Mouse (Mus musculus) CD4-positive helper T cell, adult 2 months (primary cell): ENCODE results near the gene Rora.
A peak's percentile ranks its signal among the peaks of the same experiment; 100 is the strongest.

ENCODE experiments used
- DNase-seq: peaks from one replicate; pipeline ENCODE4 v3.0.0-alpha.2; 2012; ENCODE audit warnings: low read depth, missing footprints, low spot score

The Rora gene

DNA sequence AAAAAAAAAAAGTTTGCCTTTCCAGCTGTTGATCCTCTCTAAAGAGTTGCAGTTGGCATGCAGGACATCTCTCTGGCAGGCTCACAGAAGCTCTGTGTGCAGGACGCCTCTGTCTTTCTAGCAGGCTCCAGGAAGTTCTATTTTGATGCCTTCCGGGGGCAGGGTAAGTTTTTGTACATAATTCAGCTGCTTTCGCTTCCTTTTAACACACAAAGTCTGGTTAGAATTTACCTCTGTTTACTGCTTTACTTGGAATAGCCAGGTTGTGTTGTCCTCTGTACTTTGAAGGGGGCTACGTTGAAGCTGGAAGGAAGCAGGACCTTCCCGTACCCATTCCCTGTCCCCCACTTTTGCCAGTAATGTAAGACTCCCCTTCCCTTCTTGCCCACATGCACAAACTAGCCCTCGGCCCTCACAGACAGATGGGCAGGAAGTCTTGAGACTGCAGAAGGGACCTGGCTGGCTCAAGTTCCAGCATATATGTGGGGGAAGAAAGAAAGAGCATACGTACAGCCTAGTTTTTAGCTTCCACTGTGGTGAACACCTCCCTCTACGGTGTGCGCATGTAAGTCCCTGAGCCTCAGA is 231.0 kb downstream of the Rora start:
- peak; percentile 30 for DNase-seq

DNA sequence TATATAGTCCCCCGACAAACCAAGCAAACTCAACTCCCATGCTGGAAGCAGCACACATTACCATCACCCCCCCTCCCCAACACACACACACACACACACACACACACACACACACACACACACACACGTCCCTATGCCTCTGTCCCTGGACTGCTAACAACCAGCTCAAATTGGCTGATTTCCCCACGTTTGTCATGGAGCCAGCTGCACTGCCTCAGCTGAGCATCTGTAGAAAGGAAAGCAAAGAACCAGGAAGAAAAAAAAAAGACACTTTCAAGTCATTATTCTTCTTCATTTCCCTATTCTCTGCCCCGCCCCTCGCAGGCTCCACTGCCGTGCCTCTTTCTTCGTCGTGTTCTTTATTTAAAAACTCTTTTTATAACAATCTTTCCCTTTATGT is 235.1 kb downstream of the Rora start:
- DNase-seq, result peak; percentile 23

DNA sequence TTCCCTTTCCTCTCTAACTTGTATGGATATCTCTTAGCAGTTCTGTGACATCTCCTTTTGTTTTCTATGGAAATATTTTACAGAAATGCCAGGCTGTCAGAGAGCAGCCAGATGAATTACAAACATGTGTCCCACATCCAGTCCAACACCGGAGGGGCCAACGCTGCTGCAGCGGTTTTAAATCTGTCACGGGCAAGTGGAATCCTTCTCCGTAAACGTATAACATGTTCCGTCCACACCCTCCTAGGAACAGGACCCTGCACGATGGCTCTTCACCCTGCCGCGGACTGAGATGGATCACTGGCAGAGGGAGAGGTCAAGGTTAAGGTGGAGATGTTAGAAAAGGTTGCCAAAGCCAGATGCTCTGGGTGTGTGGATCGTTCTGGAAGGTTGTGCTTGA is 237.8 kb downstream of the Rora start:
- no peak for DNase-seq

DNA sequence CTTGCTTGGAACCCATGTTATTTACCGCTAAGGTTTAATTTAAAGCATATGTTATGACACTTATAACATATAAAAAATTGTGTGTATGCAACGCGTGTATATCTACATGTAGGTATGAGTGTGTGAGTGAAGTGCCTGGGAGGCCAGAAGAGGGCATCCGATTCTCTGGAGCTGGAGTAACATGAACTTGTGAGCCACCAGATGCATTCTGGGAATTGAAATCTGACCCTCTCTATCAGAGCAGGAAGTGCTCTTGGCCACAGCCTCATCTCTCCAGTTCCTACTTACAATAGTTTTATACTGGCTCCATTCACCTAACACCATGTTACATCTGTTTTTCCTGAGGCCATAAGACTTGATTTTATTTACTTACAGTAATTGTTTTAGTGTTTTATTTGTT is 238.8 kb downstream of the Rora start:
- DNase-seq, result no peak

DNA sequence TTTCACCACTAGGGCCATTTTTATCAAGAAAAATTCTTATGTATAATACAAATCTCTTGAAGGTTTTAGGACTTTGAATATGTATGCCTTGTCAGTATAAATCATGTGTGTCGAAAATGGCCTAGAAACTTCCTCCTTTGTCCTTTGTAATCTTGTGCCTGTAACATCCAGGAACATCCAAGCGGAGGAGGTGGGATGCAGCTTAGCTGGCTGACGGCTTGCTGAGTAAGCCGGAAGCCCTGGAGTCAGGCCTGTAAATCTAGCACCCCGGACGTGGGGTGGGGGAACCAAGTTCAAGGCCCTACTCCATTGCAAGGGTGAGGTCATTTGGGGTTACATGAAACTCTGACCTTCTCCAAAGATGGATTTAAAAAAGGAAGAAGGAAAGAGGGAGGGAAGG is 239.3 kb downstream of the Rora start:
- DNase-seq, result no peak

DNA sequence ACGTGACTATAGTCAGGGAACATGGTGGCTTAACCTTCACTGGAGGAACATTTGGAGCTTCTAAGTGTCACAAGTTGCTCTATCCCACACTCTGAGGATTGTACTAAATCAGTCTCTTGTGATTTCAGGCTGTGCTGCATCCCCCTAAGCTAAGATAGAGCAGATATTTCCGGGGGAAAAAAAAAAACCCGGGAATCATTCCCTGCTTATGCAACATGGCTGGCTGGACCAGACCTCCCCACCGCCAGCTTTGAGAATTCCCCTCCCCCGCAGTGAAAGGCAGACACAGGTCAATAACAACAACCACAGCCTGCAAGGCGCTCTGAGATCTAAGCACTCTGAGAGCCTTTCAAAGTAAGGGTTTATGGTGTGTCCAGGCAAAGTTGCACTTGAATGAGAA is 244.7 kb downstream of the Rora start:
- no peak for DNase-seq

DNA sequence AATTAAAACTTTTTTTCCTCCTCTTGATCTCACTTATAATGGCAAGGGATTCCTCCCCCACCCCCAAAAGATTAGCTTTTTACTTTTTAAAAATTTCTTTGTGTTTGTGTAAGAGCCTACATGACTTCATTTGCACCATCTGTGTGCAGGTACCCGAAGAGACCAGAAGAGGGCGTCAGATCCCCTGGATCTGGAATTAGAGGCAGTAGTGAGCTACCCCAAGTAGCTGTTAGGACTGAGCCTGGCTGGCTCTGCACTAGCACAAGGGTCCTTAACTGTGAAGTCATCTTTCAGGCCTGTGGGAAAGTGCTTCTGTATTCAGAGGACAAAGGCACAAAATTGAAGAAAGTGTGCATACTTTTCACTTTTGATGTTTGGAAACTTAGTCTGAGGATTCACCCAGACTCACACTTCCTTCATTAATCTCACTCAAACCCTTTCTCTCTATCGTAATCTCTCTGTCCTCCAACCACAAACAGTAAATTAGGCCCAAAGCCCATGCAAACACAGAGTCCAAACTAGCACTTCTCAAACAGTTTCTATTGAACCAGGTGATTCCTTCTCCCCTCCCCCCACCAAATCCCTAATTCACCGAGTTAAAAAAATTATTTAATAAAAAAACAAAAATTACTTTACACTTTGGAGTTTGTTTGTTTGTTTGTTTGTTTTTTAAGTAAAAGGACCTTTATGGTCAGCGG is 246.1 kb downstream of the Rora start:
- no peak for DNase-seq

DNA sequence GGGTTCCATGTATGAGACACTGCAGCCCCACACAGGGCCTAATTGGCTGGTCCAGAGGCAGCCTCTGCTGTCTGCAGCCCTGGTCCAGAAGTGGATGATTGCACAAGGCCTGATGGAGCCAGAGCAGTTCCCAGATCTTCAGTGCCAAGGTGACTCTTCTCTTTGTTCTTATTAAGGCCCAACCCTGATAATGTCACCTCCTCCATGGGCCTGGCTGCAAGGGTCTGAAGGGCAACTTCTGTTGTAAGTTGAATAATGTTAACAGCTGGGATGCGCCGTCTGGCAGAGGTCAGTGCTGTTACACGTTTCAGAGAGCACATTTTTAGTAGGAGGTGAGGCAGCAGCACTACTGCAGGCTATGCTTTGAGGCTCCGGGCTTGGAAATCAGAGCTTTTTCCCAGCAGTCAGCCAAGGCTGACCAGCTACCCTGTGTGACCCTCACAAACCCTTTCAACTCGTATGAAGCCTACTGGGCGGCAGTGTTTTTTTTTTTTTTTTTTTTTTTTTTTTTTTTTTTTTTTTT is 252.8 kb downstream of the Rora start:
- DNase-seq, result no peak

DNA sequence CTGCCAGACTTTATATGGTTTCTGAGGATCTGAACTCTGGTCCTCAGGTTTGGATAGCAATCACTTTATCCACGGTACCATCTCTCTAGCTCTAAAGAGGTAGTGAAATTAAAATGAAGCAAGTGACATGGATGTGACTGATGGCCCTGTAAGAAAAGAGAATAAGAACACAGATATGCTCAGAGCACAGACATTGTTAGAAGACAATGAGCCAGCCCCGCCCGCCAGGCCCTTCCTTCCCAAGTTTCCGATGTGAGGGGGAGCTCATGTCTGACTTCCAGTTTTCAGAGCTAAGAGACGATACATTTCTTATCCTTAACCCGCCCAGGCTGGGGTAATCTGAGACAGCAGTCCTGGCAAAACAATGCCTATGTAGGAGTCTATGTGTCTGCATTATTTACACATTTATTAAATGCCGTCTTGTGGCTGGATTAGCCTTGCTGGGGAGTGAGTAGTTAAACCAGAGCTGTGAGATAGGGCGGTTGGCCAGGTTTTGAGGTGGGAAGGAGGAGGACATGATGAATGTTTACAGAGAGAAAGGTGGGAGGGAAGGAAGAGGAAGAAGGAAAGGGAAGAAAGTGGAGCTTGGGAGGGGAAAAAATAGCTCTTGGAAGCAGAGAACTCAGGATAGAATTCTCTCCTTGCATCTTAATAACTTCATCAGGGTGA is 259.0 kb downstream of the Rora start:
- no peak for DNase-seq

DNA sequence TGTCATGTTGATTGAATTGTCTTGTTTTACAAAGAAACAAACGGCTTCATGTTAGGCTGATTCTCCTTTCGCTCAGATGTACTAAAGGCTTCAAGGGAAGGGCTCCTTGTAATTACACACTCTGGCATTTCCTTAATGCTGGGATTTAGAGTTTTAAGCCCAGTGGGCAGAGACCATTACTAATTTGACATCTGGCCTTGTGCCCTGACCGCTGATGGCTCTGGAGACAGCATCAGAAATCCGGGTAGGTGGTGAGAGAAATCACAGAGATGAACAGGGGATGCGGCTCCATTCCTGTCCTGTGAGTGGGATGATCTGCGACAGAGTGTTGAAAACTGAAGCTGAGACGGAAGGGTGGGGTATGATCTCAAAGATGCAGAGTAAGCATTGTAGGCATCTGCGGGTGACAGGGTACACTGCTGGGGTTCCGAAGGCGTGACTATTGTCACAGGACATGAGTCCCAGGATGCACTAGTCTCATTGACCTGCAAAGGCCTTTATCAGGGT is 259.7 kb downstream of the Rora start:
- no peak for DNase-seq

DNA sequence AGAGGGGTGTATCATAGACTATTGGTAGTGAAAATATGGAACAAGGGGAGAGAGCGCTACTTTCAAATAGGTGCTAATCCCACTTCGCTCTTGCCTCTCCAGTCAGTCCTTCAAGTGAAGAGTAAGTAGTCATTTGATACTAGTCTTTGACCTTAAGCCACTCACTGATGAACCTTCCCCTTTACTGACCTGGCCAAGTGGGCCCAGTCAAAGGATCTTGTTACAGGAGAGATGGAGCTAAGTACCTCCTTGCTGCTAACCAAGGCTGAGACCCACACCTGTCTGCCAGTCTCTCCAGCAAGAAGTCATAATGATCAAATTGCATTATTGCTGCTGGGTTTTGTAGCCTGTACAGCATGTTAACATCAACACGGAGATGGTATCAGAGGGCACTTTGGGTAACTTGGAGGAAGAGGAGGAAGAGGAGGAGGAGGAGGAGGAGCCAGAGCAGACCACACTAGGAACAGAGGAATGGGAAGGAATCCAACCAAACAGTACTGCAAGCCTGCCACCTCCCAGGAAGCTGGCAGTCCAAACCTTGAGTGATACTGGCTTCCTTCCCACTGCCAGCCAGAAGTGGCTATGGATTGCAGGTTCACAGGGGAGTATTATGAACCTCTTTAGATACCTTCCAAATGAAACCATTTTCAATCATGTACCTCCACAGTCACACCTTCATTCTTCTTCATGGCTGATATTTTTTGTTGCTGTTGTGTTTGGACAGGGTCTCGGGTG is 261.1 kb downstream of the Rora start:
- no peak for DNase-seq

DNA sequence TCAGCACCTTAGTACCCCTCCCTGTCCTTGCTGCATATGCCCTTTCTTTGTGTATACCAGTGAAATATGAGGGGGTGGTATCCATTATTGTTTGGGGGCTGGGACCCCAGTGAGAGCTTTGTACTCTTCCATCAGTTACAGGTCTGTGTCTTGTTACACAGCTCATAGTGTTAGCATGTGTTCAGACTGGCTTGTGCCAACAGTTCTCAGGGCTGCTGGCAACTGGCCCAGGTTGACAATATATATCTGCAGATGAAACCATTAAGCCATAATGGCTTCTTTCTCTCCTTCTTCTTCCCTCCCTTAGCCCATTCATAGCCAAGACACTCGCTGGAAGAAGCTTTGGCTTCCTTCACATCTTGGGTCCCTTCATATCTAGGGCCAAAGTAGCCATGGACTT is 263.2 kb downstream of the Rora start:
- DNase-seq, result no peak

DNA sequence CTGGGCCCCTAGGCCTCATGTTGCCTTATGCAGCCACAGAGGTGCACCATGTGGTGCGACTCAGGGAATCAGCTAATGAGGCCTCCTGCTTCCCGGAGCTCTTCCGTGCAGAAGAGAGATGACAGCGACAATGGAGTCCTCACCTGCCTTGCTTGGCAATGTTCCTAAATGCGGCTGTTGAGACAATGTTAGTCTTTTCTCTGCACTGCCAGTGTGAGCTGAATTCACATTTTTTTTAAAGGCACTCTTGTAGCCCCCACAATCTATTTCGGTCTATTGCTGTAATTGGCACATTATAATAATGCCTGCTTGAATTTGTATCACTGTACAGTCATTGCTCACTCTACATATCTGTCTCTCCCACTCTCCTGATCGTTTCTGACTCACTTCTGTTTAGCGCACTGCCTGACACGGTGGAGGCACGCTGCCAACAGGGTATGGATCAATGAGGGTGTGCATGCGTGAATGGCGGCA is 269.6 kb downstream of the Rora start:
- DNase-seq, result no peak

DNA sequence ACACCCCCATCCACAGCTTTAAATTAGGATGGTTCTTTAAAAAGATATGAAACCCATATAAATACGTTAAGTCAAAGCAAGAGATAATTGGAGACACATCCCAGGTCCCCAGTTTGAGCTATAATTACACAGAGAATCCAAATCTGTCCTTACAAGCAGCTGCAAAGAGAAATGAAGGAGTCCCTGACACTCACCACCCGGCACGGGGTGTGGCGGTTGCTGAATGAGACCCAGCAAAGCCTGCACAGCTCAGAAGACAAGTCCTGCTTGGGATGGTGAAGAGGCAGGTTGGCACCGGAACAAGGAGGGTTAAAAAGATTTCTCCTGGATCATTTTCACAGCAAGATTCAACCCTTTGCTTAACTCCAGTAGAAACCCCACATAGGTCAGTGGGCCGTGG is 272.8 kb downstream of the Rora start:
- no peak for DNase-seq

DNA sequence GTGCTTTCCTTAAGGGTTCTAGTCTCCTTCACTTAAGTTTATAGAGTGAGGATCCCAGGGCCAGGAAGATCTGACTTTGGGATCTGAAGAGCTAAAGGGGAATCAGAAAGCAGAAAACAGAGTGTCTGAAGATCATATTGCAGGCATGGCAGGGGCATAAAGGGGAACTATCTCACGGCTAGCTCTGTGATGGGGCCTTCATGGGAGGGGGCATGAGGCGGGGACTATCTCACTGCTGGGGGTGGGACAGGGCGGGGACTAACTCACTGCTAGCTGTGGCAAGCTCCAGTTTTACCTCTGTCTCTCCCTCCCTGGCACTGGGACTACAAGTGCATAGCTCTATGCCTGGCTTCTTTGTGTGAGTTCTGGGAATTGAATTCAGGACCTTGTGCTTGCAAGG is 279.6 kb downstream of the Rora start:
- DNase-seq, result no peak

DNA sequence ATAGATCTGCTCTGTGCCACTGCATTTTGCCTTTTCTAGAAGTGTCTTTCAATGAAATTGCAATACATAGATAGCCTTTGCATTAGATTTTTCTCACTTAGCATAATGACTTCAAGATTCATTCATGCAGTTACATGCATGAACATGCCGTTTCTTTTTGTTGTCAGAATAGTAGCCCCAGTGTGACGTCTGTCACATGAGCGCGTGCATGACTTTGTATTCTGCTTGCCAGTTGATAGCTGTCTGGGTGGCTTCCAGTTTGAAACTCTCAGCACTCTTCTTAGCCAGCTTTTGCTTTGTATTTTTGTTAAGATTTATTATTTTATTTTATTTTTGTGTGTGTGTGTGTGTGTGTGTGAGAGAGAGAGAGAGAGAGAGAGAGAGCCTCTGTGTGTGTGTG is 280.7 kb downstream of the Rora start:
- no peak for DNase-seq

DNA sequence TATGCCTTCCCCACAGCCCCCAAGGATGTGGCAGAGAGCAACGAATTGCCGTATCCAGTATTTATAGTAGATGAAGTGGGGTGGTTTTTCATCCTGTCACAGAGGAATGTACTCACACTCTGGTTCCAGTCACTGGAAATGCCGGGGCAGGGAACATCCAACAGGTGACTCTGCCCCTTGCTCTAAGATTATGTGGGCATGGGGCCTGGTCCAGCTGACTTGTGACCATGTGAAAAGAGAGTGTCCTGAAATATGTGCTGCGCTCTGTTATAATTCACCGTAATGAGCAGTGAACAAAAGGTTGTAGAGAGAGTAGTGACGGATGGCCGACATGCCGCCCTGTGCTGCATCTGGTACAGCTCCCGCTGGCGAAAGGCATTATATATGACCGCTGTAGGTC is 282.0 kb downstream of the Rora start:
- no peak for DNase-seq

DNA sequence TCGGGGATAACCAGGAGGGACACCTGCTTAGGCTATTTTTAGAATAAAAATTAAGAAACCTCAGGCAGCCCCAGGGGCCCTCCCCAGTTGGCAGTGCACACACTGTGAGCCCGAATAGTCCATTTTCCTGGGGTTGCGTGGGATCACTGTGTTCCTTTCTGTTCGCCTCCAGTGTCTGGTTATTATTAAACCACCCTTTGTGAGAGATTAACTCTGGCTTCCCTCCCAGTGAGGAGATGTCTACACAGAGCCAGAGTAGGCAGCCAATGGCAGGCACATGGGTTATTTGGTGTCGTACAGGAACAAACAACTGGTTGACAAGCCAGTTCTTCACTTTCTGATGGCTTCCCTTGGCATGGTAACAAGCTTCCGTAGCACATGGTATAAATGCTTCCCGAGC is 287.5 kb downstream of the Rora start:
- no peak for DNase-seq

DNA sequence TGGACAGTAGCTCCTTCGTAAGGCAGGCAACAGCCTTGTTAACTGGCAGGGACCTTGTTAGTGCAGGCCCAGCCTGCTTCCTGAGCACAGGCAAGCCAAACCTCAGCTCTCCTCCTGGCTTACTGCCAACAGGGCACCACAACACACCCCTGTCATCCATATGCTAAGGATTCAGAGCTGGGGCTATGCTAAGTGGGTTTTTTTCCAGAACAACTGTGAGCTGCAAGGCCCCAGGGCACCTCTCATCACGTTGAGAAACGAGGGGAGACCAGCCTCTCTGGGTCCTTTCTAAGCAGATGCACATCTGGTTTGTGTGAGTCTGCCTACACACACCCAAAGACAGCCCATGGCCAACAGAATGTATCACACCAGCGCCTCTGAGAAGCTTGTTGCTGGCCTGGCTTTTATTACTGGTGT is 289.0 kb downstream of the Rora start:
- no peak for DNase-seq

DNA sequence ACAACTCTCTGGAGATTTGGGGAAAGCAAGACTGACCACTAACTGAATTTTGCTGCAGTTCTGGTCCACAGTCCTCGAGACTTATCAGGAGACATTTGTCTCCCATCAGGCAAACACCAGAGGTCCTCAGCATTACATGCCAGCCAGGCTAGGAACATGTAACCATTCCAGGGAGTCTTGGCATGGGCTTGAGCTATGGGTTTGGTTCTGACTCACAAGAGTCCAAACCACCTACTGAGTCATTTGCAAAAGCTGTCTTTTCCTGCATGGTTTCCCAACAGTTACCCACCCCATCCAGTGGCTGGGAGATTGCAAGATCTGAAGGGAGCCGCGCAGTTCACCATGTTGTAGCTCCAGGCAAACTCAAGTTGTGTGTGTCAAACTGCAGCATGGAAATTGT is 290.4 kb downstream of the Rora start:
- no peak for DNase-seq

DNA sequence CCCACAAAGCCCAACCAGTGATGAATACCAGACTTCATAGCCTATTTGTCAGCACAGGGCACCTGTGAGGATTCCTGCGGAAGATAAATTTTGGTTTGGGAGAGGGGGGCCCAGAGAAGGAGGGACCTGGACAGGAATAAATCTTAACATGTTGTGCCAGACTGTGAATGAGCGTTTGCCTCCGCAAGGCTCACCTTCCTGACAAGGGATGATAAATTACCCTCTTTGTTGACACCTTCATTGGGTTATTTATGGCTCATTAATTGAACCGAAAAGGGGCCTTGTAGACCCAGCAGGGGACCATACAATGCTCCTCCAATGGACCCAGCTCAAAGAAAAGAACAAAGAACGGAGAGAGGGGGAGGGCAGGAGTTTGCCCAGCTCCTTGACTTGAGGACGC is 294.1 kb downstream of the Rora start:
- DNase-seq, result no peak

DNA sequence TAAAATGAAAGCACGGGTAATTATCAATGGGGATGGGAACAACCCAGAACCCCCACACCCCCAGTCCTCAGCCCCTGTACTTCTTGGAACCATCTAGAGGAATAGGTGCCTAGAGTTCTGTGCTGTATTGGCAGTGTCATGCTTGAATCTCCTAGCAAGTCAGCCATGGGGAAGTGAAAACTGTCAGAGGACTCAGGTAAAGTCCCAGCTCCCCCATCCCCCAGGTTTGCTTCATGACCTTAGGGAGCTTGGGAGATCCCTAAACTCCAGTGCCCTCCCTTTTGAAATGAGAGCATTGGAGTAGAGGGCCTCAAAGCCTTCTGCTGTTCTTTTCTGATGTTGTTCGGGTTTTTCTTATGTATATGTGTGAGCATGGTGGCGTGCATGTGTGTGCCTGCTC is 294.6 kb downstream of the Rora start:
- DNase-seq, result no peak
